Mouse (Mus musculus) MEL (cell line): ENCODE measurements around the gene Mtln. TPM values are rescaled to one million over a fixed set of nuclear protein-coding genes. Genes with fewer than 3 reads are reported as not detected.

ENCODE experiments used
- DNase-seq: peaks from one replicate; pipeline ENCODE4 v3.0.0; 2011; ENCODE audit warnings: low read depth, low spot score
- H3K27ac ChIP-seq: 2 replicates; pipeline ENCODE4 v1.5.1; 2012; ENCODE audit warnings: low read depth, mild to moderate bottlenecking, control low read depth, low read length, moderate library complexity; ENCODE audit not compliant: control insufficient read depth
- H3K27me3 ChIP-seq, 2 experiments: fragments of 150-350 bp in 1 of 2; sonication (generic) in 1 of 2; 2 replicates each; pipeline ENCODE4 v1.6.1; 2012; ENCODE audit warnings: low read length in 2 of 2, mild to moderate bottlenecking in 2 of 2, improper control_type of control experiment in 1 of 2, moderate library complexity in 1 of 2; ENCODE audit not compliant: insufficient read depth in 2 of 2, control insufficient read depth in 1 of 2
- H3K36me3 ChIP-seq, 2 experiments: 2 replicates each; pipeline ENCODE4 v1.6.1; 2012 to 2014; ENCODE audit warnings: low read length in 2 of 2, improper control_type of control experiment in 1 of 2, inconsistent platforms in 1 of 2, mild to moderate bottlenecking in 1 of 2; ENCODE audit not compliant: insufficient read depth in 2 of 2, control insufficient read depth in 1 of 2
- H3K4me1 ChIP-seq, 2 experiments: fragments of 150-350 bp in 1 of 2; sonication (generic) in 1 of 2; 2 replicates each; pipeline ENCODE4 v1.6.1; 2012; ENCODE audit warnings: low read length in 2 of 2, improper control_type of control experiment in 1 of 2, mild to moderate bottlenecking in 1 of 2; ENCODE audit not compliant: insufficient read depth in 2 of 2, control insufficient read depth in 1 of 2
- H3K4me3 ChIP-seq, 2 experiments: fragments of 150-350 bp in 1 of 2; sonication (generic) in 1 of 2; 2 replicates each; pipeline ENCODE4 v1.5.1; 2012; ENCODE audit warnings: low read depth in 2 of 2, low read length in 2 of 2, mild to moderate bottlenecking in 2 of 2, moderate library complexity in 2 of 2, control low read depth in 1 of 2, improper control_type of control experiment in 1 of 2; ENCODE audit not compliant: control insufficient read depth in 1 of 2, insufficient read depth in 1 of 2
- H3K79me2 ChIP-seq: 2 replicates; pipeline ENCODE4 v1.6.1; 2012; ENCODE audit warnings: mild to moderate bottlenecking, low read length, moderate library complexity; ENCODE audit not compliant: control insufficient read depth, poor library complexity, insufficient read depth
- H3K9ac ChIP-seq: 2 replicates; pipeline ENCODE4 v1.6.1; 2012; ENCODE audit warnings: low read depth, mild to moderate bottlenecking, control low read depth, low read length, moderate library complexity; ENCODE audit not compliant: control insufficient read depth, poor library complexity, severe bottlenecking
- H3K9me3 ChIP-seq: fragments of 150-350 bp; sonication (generic); replicated peaks from 2 replicates; pipeline ENCODE4 v1.6.1; 2012; ENCODE audit warnings: mild to moderate bottlenecking, low read length, improper control_type of control experiment, moderate library complexity; ENCODE audit not compliant: insufficient read depth
- BHLHE40 ChIP-seq: IDR thresholded peaks from 2 replicates; pipeline ENCODE4 v1.6.1; 2012; ENCODE audit warnings: low read depth, mild to moderate bottlenecking, inconsistent platforms, low read length, improper control_type of control experiment, borderline replicate concordance
- E2F4 ChIP-seq: IDR thresholded peaks from 2 replicates; pipeline ENCODE4 v1.6.1; 2011; ENCODE audit warnings: low read depth, low read length, improper control_type of control experiment, borderline replicate concordance
- ETS1 ChIP-seq: IDR thresholded peaks from 2 replicates; pipeline ENCODE4 v1.6.1; 2012; ENCODE audit warnings: low read depth, mild to moderate bottlenecking, inconsistent platforms, low read length, improper control_type of control experiment, moderate library complexity
- GABPA ChIP-seq: IDR thresholded peaks from 2 replicates; pipeline ENCODE4 v1.6.1; 2012; ENCODE audit warnings: low read depth, mild to moderate bottlenecking, inconsistent platforms, low read length, improper control_type of control experiment, moderate library complexity
- JUND ChIP-seq: IDR thresholded peaks from 2 replicates; pipeline ENCODE4 v1.6.1; 2011; ENCODE audit warnings: low read depth, mild to moderate bottlenecking, improper control_type of control experiment, low read length
- MAFK ChIP-seq: IDR thresholded peaks from 2 replicates; pipeline ENCODE4 v1.6.1; 2011; ENCODE audit warnings: low read depth, mild to moderate bottlenecking, low read length, improper control_type of control experiment, borderline replicate concordance
- MAX ChIP-seq: IDR thresholded peaks from 2 replicates; pipeline ENCODE4 v1.6.1; 2011; ENCODE audit warnings: low read length, improper control_type of control experiment
- MAZ ChIP-seq: IDR thresholded peaks from 2 replicates; pipeline ENCODE4 v1.6.1; 2012; ENCODE audit warnings: low read depth, mild to moderate bottlenecking, inconsistent platforms, low read length, improper control_type of control experiment
- MXI1 ChIP-seq: IDR thresholded peaks from 2 replicates; pipeline ENCODE4 v1.6.1; 2011; ENCODE audit warnings: mild to moderate bottlenecking, low read depth, low read length, improper control_type of control experiment
- MYB ChIP-seq: IDR thresholded peaks from 2 replicates; pipeline ENCODE4 v1.6.1; 2011; ENCODE audit warnings: mild to moderate bottlenecking, low read depth, low read length, improper control_type of control experiment
- POLR2A ChIP-seq, 2 experiments: IDR thresholded peaks; 2 replicates each; pipeline ENCODE4 v1.6.1; 2011 to 2012; ENCODE audit warnings: low read length in 2 of 2, mild to moderate bottlenecking in 2 of 2, control low read depth in 1 of 2, improper control_type of control experiment in 1 of 2, low read depth in 1 of 2, moderate library complexity in 1 of 2; ENCODE audit not compliant: control insufficient read depth in 1 of 2, insufficient read depth in 1 of 2, poor library complexity in 1 of 2
- POLR2AphosphoS2 ChIP-seq: IDR thresholded peaks from 2 replicates; pipeline ENCODE4 v1.6.1; 2011; ENCODE audit warnings: low read length, improper control_type of control experiment
- SIN3A ChIP-seq: IDR thresholded peaks from 2 replicates; pipeline ENCODE4 v1.6.1; 2012; ENCODE audit warnings: low read length, improper control_type of control experiment, inconsistent platforms
- TAL1 ChIP-seq: IDR thresholded peaks from 2 replicates; pipeline ENCODE4 v1.6.1; 2012; ENCODE audit warnings: mild to moderate bottlenecking, inconsistent platforms, low read length, moderate library complexity, mixed read lengths
- TBP ChIP-seq: IDR thresholded peaks from 2 replicates; pipeline ENCODE4 v1.8.0; 2011; ENCODE audit warnings: low read depth, low read length, improper control_type of control experiment
- USF1 ChIP-seq: IDR thresholded peaks from 2 replicates; pipeline ENCODE4 v1.6.1; 2014; ENCODE audit warnings: low read depth, mild to moderate bottlenecking, inconsistent platforms, low read length, improper control_type of control experiment, moderate library complexity
- USF2 ChIP-seq, 2 experiments: IDR thresholded peaks; 2 replicates each; pipeline ENCODE4 v1.6.1; 2011 to 2012; ENCODE audit warnings: improper control_type of control experiment in 2 of 2, low read length in 2 of 2, borderline replicate concordance in 1 of 2, inconsistent platforms in 1 of 2, low read depth in 1 of 2, mild to moderate bottlenecking in 1 of 2; ENCODE audit not compliant: insufficient read depth in 1 of 2
- ZKSCAN1 ChIP-seq: IDR thresholded peaks from 2 replicates; pipeline ENCODE4 v1.6.1; 2012; ENCODE audit warnings: low read depth, mild to moderate bottlenecking, inconsistent platforms, low read length, improper control_type of control experiment, moderate library complexity
- ZNF384 ChIP-seq: IDR thresholded peaks from 2 replicates; pipeline ENCODE4 v1.6.1; 2012; ENCODE audit warnings: low read depth, mild to moderate bottlenecking, inconsistent platforms, low read length, improper control_type of control experiment
- polyA plus RNA-seq, 2 experiments: library from polyadenylated mRNA; stranded (reverse) in 1 of 2; unstranded in 1 of 2; fragments of >175 nt in 1 of 2; fragments of >200 nt in 1 of 2; gene quantifications; 2 replicates each; pipeline versions ENCODE4 v1.2.1 to v1.2.4; 2012; ENCODE audit warnings: low replicate concordance in 2 of 2, low read depth in 1 of 2; ENCODE audit not compliant: insufficient read length in 2 of 2, insufficient read depth in 1 of 2, missing spikeins in 1 of 2
- total RNA-seq: library from RNA; depleted of rRNA; stranded (reverse); fragments of 300-350 nt; gene quantifications from 2 replicates; pipeline ENCODE4 v1.2.3, GENCODE M21; 2012

Mtln gene
- total and polyA plus RNA-seq, 3 experiments, result 29.8 to 44.2 TPM; not detected in 1

DNA sequence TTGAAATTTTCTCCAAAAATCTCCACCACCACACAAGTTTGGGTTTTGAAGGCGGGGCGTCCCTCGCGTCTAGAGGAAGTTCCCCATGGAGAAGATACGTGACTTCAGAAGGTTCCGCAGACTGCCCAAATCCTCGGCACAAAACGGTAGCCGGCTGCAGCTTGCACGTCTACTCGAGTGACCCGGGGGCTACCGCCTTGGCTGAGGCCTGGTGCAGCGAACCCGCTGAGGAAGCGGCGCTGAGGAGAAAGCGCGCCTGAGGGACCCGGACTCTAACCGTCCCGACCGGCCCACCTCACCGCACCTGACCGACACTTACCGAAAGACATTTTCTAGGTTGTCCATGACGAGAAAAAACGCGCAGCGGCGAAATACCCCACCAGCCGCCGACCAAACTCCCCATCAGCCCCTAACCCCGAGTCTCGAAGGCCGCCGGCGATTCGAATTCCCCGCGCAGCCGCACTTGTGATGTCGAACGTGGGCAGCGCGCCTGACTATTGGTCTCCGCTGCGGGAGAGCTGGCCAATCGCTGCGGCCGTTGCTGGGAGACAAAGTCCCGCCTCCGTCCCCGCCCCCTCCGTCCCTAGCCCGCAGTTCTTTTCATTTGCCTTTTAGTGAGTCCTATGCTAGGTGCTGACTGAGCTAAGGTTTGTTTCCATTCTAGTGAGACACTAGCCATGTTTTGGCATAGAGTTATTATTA is 39.3 kb upstream of the Mtln start, which contains the start of gene Bub1 (continued):
- TF ChIP-seq TAL1 (no peak), MAFK (no peak), POLR2AphosphoS2 (peak; percentile 84; the same call in 1 of the 2 replicates), E2F4 (peak; percentile 72; the same call in 1 of the 2 replicates)

DNA sequence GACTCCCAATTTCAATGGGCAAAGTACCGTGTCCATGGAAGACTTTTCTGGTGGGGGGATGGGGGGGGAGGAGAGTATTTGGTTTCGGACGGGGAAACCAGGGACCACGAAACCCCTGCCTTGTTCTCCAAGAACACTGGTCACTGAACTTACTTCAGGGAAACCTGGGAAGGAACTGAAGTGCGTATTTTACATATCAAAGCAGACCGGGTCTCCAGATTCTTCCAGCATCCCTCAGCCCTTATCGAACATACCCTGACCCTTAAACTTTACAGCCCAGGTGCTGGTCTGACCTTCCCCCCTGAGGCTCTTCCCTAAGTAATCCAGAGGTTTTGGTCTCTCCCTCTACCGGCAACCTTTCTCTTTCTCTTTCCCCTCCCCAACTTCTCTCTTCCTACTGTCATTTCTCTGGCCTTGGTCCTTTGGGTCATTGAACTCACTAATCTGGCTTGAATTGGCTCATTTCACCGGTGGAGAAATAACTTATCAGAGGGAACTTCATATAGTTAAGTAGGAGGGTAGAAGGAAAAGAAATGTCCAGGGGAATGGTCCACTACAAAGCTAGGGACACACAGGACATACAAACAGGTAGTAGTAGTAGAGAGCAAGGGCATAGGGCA is 2.5 kb downstream of the Mtln start:
- peaks cover 18% of the 10 kb centered on the region for H3K79me2 ChIP-seq
- H3K9me3 ChIP-seq, result no peaks in the 10 kb centered on the region
- peak overlapping the region; percentile 60 to 79 for H3K4me3 ChIP-seq
- no peak for DNase-seq
- no peaks in the 10 kb centered on the region for H3K27me3 ChIP-seq
- TF ChIP-seq JUND (no peak), USF1 (no peak), MAZ (no peak), MAX (no peak), BHLHE40 (no peak), GABPA (no peak), USF2 (IDR thresholded peaks at IDR 0.05; ENCODE audit: borderline replicate concordance in 1 of 2, insufficient read depth in 1 of 2, low read depth in 1 of 2, low read length in 2 of 2) (no peak), ZKSCAN1 (no peak), MXI1 (no peak), ZNF384 (no peak), TAL1 (no peak)
- H3K27ac ChIP-seq, result peak overlapping the region; percentile 87
- peak overlapping the region; percentile 82 for H3K9ac ChIP-seq
- H3K4me1 ChIP-seq, result peaks cover 3 to 15% of the 10 kb centered on the region in 2 experiments
- H3K36me3 ChIP-seq, result peaks cover 0 to 15% of the 10 kb centered on the region in 2 experiments; a peak in 2 of 4 replicates

DNA sequence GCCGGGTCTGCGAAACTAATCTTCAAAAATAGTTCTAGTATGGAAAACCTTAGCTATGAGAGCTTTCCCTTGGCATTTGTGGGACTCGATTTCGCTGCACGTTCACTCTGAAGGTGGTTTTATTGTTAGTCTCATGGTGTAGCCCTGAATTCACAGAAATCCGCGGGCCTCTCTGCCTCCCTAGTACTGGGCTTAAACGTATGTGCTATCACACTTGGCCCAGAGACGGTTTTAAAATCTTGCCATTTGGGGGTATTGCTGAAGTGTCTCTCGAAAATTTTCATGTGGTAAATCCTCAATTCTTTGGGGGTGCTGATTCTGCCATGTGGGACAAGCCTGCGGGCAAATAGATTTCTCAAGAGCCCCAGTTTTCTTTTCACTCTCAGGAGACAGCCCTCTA is 3.1 kb downstream of the Mtln start:
- H3K27ac ChIP-seq, result peak overlapping the region; percentile 87
- no peaks in the 10 kb centered on the region for H3K9me3 ChIP-seq
- TF ChIP-seq BHLHE40 (0 out of 2 replicates have a peak, but pooled peaks have one; percentile 1), TBP (peak; percentile 58; the same call in 1 of the 2 replicates), MXI1 (no peak), ETS1 (0 out of 2 replicates have a peak, but pooled peaks have one; percentile 16), POLR2A (IDR thresholded peaks at IDR 0.05; ENCODE audit: control insufficient read depth in 1 of 2, insufficient read depth in 1 of 2, low read depth in 1 of 2, low read length in 2 of 2, poor library complexity in 1 of 2) (peak in 1 of 2 experiments; percentile 24; a peak in 1 of 4 replicates), SIN3A (peak; percentile 31; the same call in 1 of the 2 replicates), MYB (no peak)
- TF ChIP-seq, all 39 proteins: peak for 5
- Histone ChIP-seq H3K4me1 (peaks cover 3 to 15% of the 10 kb centered on the region in 2 experiments), H3K9ac (peak overlapping the region; percentile 82), H3K27me3 (no peaks in the 10 kb centered on the region), H3K79me2 (peaks cover 18% of the 10 kb centered on the region), H3K36me3 (peaks cover 0 to 15% of the 10 kb centered on the region in 2 experiments; a peak in 2 of 4 replicates), H3K4me3 (peak overlapping the region; percentile 60 to 79)
- DNase-seq, result peak; percentile 55
